Mouse (Mus musculus): ENCODE measurements around the gene Gm21983. TPM values are rescaled to one million over a fixed set of nuclear protein-coding genes. Genes with fewer than 3 reads are reported as not detected.
A peak's percentile ranks its signal among the peaks of the same experiment; 100 is the strongest.

The Gm21983 gene
- total and polyA plus RNA-seq, 2 experiments from 2014 or later: not detected

- H3K4me2 ChIP-seq (ENCODE audit: low read depth, low read length, poor library complexity, severe bottlenecking): no peak overlapping the region
- H3K9me3 ChIP-seq (ENCODE audit: low read length): no peaks in the 10 kb centered on the region
- no peak overlapping the region for H3K9ac ChIP-seq (replicated peaks; ENCODE audit: low read length, poor library complexity, severe bottlenecking)
- TF ChIP-seq CTCF (IDR thresholded peaks at IDR 0.05): peak; percentile 72
- H3K27ac ChIP-seq (ENCODE audit: low read depth, low read length): no peak overlapping the region
- no peaks in the 10 kb centered on the region for H3K27me3 ChIP-seq (ENCODE audit: insufficient read depth, low read length)
- WGBS: 73% methylated on average over 3 of the region's 3 CpGs
- no peaks in the 10 kb centered on the region for H3K4me1 ChIP-seq (ENCODE audit: insufficient read depth, low read length)
- H3K36me3 ChIP-seq (ENCODE audit: insufficient read depth, low read length): peaks cover 44% of the 10 kb centered on the region
- DNase-seq (ENCODE audit: low spot score) (peak; percentile 22), ATAC-seq (ENCODE audit: low FRiP score) (no peak)
- no peak overlapping the region for H3K4me3 ChIP-seq (ENCODE audit: low read depth, low read length)
Measured at GRCm38 (mm10) chr7:27184964-27185363, 4.1 kb upstream of the Gm21983 start.

DNA sequence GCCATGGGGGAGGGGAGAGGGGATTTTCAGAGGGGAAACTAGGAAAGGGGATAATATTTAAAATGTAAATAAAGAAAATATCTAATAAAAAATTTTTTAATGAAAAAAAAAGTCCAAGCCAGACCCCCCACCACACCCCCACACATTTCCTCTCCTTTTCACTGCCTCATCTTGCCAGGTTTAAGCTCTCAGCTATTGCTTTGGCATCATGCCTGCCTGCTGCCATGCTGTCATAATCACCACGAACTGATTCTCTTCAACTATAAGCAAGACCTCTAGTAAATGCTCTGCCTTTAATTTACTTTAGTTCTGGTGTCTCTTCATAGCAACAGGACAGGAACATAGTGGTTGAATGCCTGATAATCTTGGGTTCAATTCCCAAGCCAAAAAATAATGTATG, 1.6 kb upstream of the Gm21983 start:
- Histone ChIP-seq H3K27ac (ENCODE audit: low read depth, low read length) (no peak overlapping the region), H3K4me3 (ENCODE audit: low read depth, low read length) (no peak overlapping the region), H3K27me3 (ENCODE audit: insufficient read depth, low read length) (no peaks in the 10 kb centered on the region), H3K9ac (replicated peaks; ENCODE audit: low read length, poor library complexity, severe bottlenecking) (no peak overlapping the region), H3K4me2 (ENCODE audit: low read depth, low read length, poor library complexity, severe bottlenecking) (no peak overlapping the region), H3K36me3 (ENCODE audit: insufficient read depth, low read length) (peaks cover 21% of the 10 kb centered on the region), H3K4me1 (ENCODE audit: insufficient read depth, low read length) (no peaks in the 10 kb centered on the region), H3K9me3 (ENCODE audit: low read length) (no peaks in the 10 kb centered on the region)
- ATAC-seq (ENCODE audit: low FRiP score) (no peak), DNase-seq (ENCODE audit: low spot score) (no peak)
- 80% methylated on average over 1 of the region's 1 CpGs for WGBS
- no peak for TF ChIP-seq CTCF (IDR thresholded peaks at IDR 0.05)

DNA sequence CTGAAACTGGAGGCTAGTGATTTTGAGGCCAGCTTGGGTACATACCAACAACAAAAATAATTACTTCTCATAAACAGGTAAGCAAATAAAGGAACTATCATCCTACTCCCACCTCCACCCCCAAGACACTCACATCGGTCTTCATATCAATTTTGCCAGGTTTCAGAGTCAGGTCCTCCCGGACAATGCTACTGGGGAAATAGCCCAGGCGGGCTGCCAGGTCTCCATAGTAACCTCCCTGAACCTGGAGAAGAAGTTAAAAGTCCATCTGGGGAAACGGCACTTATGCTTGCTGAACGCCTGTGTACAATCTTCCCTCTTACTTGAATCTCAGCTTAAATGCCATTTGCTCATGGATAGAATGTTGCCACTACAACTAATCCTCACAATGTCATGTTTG, 850 bp downstream of the Gm21983 start:
- no peak for ATAC-seq (ENCODE audit: low FRiP score)
- no peaks in the 10 kb centered on the region for H3K4me1 ChIP-seq (ENCODE audit: insufficient read depth, low read length)
- no peak overlapping the region for H3K4me3 ChIP-seq (ENCODE audit: low read depth, low read length)
- no peaks in the 10 kb centered on the region for H3K27me3 ChIP-seq (ENCODE audit: insufficient read depth, low read length)
- no peak overlapping the region for H3K4me2 ChIP-seq (ENCODE audit: low read depth, low read length, poor library complexity, severe bottlenecking)
- H3K36me3 ChIP-seq (ENCODE audit: insufficient read depth, low read length): peaks cover 13% of the 10 kb centered on the region
- no peak overlapping the region for H3K9ac ChIP-seq (replicated peaks; ENCODE audit: low read length, poor library complexity, severe bottlenecking)
- DNase-seq (ENCODE audit: low spot score): peak; percentile 64
- 38% methylated on average over 5 of the region's 5 CpGs for WGBS
- no peak for TF ChIP-seq CTCF (IDR thresholded peaks at IDR 0.05)
- H3K9me3 ChIP-seq (ENCODE audit: low read length): no peaks in the 10 kb centered on the region
- no peak overlapping the region for H3K27ac ChIP-seq (ENCODE audit: low read depth, low read length)

DNA sequence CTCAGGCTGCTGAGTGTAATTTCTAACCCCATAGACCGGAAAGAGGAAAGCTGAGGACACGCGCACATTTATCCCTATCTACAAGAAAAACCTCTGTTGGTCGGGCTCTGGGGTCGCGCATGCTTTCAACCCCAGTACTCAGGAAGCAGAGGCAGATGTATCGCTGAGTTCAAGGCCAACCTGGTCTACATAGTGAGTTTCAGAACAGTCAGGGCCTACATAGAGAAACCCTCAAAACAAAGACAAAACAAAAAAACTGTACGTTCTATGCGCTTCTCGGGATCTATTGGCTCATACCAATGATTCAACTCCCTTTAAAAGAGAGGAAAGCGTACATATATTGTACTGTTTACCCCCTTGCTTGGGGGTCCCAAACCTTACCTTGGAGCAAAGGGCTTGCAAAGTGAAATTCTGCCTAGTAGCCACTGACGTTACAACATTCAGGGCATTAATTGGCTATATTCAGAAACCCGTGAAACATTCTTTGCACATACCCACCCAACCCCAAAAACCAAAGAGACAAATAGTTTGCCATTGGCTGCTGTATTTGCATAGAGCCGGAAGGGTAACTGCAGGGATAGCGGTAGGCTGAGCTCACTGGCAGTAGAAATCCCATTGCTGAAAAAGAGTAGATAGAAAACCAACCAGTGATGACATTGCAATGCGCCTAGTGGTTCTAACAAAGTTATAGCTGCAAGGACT, 1.5 kb downstream of the Gm21983 start:
- H3K27me3 ChIP-seq (ENCODE audit: insufficient read depth, low read length): no peaks in the 10 kb centered on the region
- no peak for TF ChIP-seq CTCF (IDR thresholded peaks at IDR 0.05)
- no peaks in the 10 kb centered on the region for H3K9me3 ChIP-seq (ENCODE audit: low read length)
- peak overlapping the region; percentile 32; the same call in 1 of the 2 replicates for H3K4me3 ChIP-seq (ENCODE audit: low read depth, low read length)
- peaks cover 14% of the 10 kb centered on the region for H3K36me3 ChIP-seq (ENCODE audit: insufficient read depth, low read length)
- peak overlapping the region; percentile 39; the same call in 1 of the 2 replicates for H3K9ac ChIP-seq (replicated peaks; ENCODE audit: low read length, poor library complexity, severe bottlenecking)
- no peak for ATAC-seq (ENCODE audit: low FRiP score)
- H3K4me1 ChIP-seq (ENCODE audit: insufficient read depth, low read length): no peaks in the 10 kb centered on the region
- peak overlapping the region; percentile 46 for H3K4me2 ChIP-seq (ENCODE audit: low read depth, low read length, poor library complexity, severe bottlenecking)
- no peak for DNase-seq (ENCODE audit: low spot score)
- peak overlapping the region; percentile 80 for H3K27ac ChIP-seq (ENCODE audit: low read depth, low read length)
- WGBS: 47% methylated on average over 16 of the region's 16 CpGs

GRCm38 (mm10) chr7:27178324-27179216, 2.3 kb downstream of the Gm21983 start, which contains the start of gene Rab4b:
TSS of gene Rab4b (minus strand) at chr7:27178896.
- peak within 1 kb of the TSS; percentile 62 for H3K4me3 ChIP-seq (ENCODE audit: low read depth, low read length)
- DNase-seq (ENCODE audit: low spot score) (peak; percentile 99), ATAC-seq (ENCODE audit: low FRiP score) (peak; percentile 98)
- WGBS: under 1% methylated on average over 52 of the region's 53 CpGs
- H3K4me1 ChIP-seq (ENCODE audit: insufficient read depth, low read length): no peaks in the 10 kb centered on the region
- H3K36me3 ChIP-seq (ENCODE audit: insufficient read depth, low read length): peaks cover 20% of the 10 kb centered on the region
- no peaks in the 10 kb centered on the region for H3K27me3 ChIP-seq (ENCODE audit: insufficient read depth, low read length)
- H3K27ac ChIP-seq (ENCODE audit: low read depth, low read length): peak within 1 kb of the TSS; percentile 92
- peak within 1 kb of the TSS; percentile 72 for H3K9ac ChIP-seq (replicated peaks; ENCODE audit: low read length, poor library complexity, severe bottlenecking)
- TF ChIP-seq CTCF (IDR thresholded peaks at IDR 0.05): peak; percentile 82
- H3K4me2 ChIP-seq (ENCODE audit: low read depth, low read length, poor library complexity, severe bottlenecking): peak within 1 kb of the TSS; percentile 58
- no peaks in the 10 kb centered on the region for H3K9me3 ChIP-seq (ENCODE audit: low read length)

DNA sequence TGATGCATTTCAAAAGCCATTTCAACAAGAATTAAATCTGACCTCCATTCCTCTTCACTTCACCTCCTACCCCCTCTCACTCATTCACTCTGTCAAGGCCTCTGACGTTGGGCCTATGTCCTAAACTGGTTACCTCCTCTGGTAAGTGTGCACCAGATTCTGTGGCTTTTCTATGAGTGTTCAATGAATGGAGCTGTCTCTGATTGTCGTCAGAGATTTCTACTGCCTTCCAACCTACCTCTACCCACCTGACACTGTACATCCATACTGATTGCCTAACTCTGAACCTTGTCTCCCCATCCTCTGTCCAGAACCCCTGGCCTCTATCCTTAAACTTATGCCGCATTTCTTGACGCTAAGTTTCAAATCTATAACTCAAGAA, 3.0 kb downstream of the Gm21983 start:
- Histone ChIP-seq H3K4me3 (ENCODE audit: low read depth, low read length) (peak overlapping the region; percentile 62), H3K9me3 (ENCODE audit: low read length) (no peaks in the 10 kb centered on the region), H3K4me2 (ENCODE audit: low read depth, low read length, poor library complexity, severe bottlenecking) (peak overlapping the region; percentile 58), H3K9ac (replicated peaks; ENCODE audit: low read length, poor library complexity, severe bottlenecking) (peak overlapping the region; percentile 72), H3K36me3 (ENCODE audit: insufficient read depth, low read length) (peaks cover 25% of the 10 kb centered on the region), H3K4me1 (ENCODE audit: insufficient read depth, low read length) (no peaks in the 10 kb centered on the region), H3K27me3 (ENCODE audit: insufficient read depth, low read length) (no peaks in the 10 kb centered on the region), H3K27ac (ENCODE audit: low read depth, low read length) (peak overlapping the region; percentile 92)
- WGBS: 15% methylated on average over 4 of the region's 4 CpGs
- DNase-seq (ENCODE audit: low spot score) (no peak), ATAC-seq (ENCODE audit: low FRiP score) (no peak; the same call in 1 of the 2 replicates)
- TF ChIP-seq CTCF (IDR thresholded peaks at IDR 0.05): no peak

Data from midbrain, postnatal 0 days (tissue).